Mouse (Mus musculus) midbrain, embryonic 16.5 days (tissue): ENCODE data around the gene Ankrd39. TPM values are rescaled to one million over a fixed set of nuclear protein-coding genes. Genes with fewer than 3 reads are reported as not detected.

Experiments used
- microRNA-seq: library from miRNA; unstranded; fragments of <30 nt; microRNA quantifications from one replicate; pipeline ENCODE4, GENCODE M21; 2017
- polyA plus RNA-seq: library from polyadenylated mRNA; unstranded; fragments of >200 nt; fragmentation: Nextera tagmentation; extraction: Ambion mirVana; gene quantifications from 2 replicates; pipeline ENCODE4 v1.2.1, GENCODE M21; 2015

Gene Ankrd39
- polyA plus RNA-seq, 1 experiment from 2014 or later: 32.8 TPM

Small RNAs within 50 kb of the gene (microRNA-seq; reads per million reads assigned to microRNA genes)
- gene Gm47280: not detected

Other genes starting within 250 kb of the Ankrd39 start
- 2.8 and 3.6 TPM in 2 replicates for gene Arid5a, start 239.7 kb downstream of the Ankrd39 start, polyA plus RNA-seq
- gene Kansl3, start 178.3 kb downstream of the Ankrd39 start, polyA plus RNA-seq: 41.5 and 46.0 TPM in 2 replicates
- gene Fer1l5, start 175.2 kb downstream of the Ankrd39 start, polyA plus RNA-seq: 2.9 TPM in 2 replicates
- gene Lman2l, start 102.2 kb downstream of the Ankrd39 start, polyA plus RNA-seq: 65.7 and 73.0 TPM in 2 replicates
- gene Cnnm4, start 75.8 kb downstream of the Ankrd39 start, polyA plus RNA-seq: 9.8 and 11.5 TPM in 2 replicates
- gene Cnnm3, start 35.6 kb downstream of the Ankrd39 start, polyA plus RNA-seq: 4.2 and 4.5 TPM in 2 replicates
- 16.1 and 17.0 TPM in 2 replicates for gene Ankrd23, start 10.6 kb downstream of the Ankrd39 start, polyA plus RNA-seq
- gene Gm42417, start 8.0 kb downstream of the Ankrd39 start, polyA plus RNA-seq: 0.20 and 0.75 TPM in 2 replicates
- gene Sema4c, start 10.9 kb upstream of the Ankrd39 start, polyA plus RNA-seq: 24.4 and 27.0 TPM in 2 replicates
- gene Fam178b, start 135.7 kb upstream of the Ankrd39 start, polyA plus RNA-seq: 0.33 TPM in 1 of 2 replicates, not detected in the other
- 577 and 626 TPM in 2 replicates for gene Cox5b, start 144.0 kb upstream of the Ankrd39 start, polyA plus RNA-seq
- 0.75 and 1.2 TPM in 2 replicates for gene 4933424G06Rik, start 162.7 kb upstream of the Ankrd39 start, polyA plus RNA-seq
- 92.3 and 106 TPM in 2 replicates for gene Actr1b, start 167.0 kb upstream of the Ankrd39 start, polyA plus RNA-seq
- gene Zap70, start 214.4 kb upstream of the Ankrd39 start, polyA plus RNA-seq: 2.0 and 2.6 TPM in 2 replicates